Mouse (Mus musculus) kidney, adult 2 months (tissue): ENCODE measurements around the gene Gamt. TPM values are rescaled to one million over a fixed set of nuclear protein-coding genes. Genes with fewer than 3 reads are reported as not detected.

Experiments
- DNase-seq: peaks from one replicate; pipeline ENCODE4 v3.0.0; 2021
- H3K27ac ChIP-seq: fragments of 200-500 bp; 2 replicates; pipeline ENCODE4 v1.5.1; 2012; ENCODE audit warnings: low read depth, low read length, control low read depth, inconsistent platforms; ENCODE audit not compliant: insufficient read depth
- H3K27me3 ChIP-seq: fragments of 200-500 bp; replicated peaks from 2 replicates; pipeline ENCODE4 v1.6.1; 2012; ENCODE audit warnings: mild to moderate bottlenecking, moderate library complexity, low read length, inconsistent platforms; ENCODE audit not compliant: control insufficient read depth, insufficient read depth
- H3K36me3 ChIP-seq: fragments of 200-500 bp; 2 replicates; pipeline ENCODE4 v1.6.1; 2012; ENCODE audit warnings: mild to moderate bottlenecking, moderate library complexity, low read length, inconsistent platforms; ENCODE audit not compliant: control insufficient read depth, insufficient read depth
- H3K4me1 ChIP-seq: fragments of 200-500 bp; 2 replicates; pipeline ENCODE4 v1.6.1; 2011; ENCODE audit warnings: low read length; ENCODE audit not compliant: control insufficient read depth, insufficient read depth
- H3K4me3 ChIP-seq: fragments of 200-500 bp; 2 replicates; pipeline ENCODE4 v1.5.1; 2011; ENCODE audit warnings: mild to moderate bottlenecking, low read depth, low read length, control low read depth; ENCODE audit not compliant: insufficient read depth
- CTCF ChIP-seq: fragments of 200-500 bp; conservative IDR thresholded peaks from 2 replicates; pipeline ENCODE4 v1.5.1; 2011; ENCODE audit warnings: low read depth, mild to moderate bottlenecking, control low read depth, low read length, moderate library complexity, mixed read lengths; ENCODE audit not compliant: insufficient read depth, insufficient read length
- POLR2A ChIP-seq: fragments of 200-500 bp; IDR thresholded peaks from one replicate; pipeline ENCODE4 v1.6.1; 2011; ENCODE audit warnings: low read depth, low read length, control low read depth
- WGBS: fragments of 180-500 bp; shearing (Covaris S2); methylation state at CpG from one replicate; pipeline ENCODE4 v1.1.7; 2018; 5-methylcytosine and 5-hydroxymethylcytosine counted together
- polyA plus RNA-seq: library from polyadenylated mRNA; depleted of rRNA; stranded (reverse); fragments of >200 nt; gene quantifications from 2 replicates; pipeline ENCODE4 v1.2.3, GENCODE M21; 2012

Gamt gene
- polyA plus RNA-seq, 1 experiment: 66.7 TPM

DNA sequence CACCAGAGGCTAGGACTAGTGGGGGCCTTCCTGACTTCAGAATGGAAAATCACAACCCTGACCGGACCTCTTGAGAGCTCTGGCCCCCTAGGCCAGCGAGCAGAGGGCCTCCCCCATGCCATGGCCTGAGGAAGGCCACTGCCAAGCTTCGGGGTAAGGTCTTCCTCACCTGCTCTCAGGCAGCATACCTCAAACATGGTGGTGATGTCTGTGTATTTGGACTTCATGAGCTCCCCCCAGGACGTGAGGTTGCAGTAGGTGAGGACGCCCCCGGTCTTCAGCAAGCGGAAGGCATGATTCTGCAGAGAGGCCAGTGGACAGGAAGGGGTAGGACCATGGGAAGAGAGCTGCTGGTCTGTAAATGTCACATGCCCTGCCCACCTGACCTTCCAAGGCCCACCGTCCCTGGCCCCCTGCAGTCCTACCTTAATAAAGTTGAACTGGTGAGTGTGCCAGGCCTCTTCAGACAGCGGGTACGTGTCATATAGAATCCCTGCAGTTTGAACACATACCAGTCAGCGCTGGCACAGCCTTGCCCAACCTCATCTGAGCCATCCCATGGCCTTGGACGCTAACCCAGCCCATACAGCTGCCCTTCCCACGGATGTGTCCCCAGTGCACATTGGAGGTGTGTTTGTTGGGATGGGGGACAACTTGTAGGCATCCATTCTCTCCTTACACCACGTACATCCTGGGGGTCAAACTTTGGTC, 1.9 kb downstream of the Gamt start:
- H3K4me1 ChIP-seq: peaks cover 11% of the 10 kb centered on the region; the same call in 1 of the 2 replicates
- TF ChIP-seq CTCF (no peak), POLR2A (no peak)
- H3K27me3 ChIP-seq: no peaks in the 10 kb centered on the region
- H3K36me3 ChIP-seq: no peaks in the 10 kb centered on the region; the same call in 1 of the 2 replicates
- no peak overlapping the region for H3K4me3 ChIP-seq
- whole genome bisulfite sequencing: 90% methylated on average over 14 of the region's 14 CpGs
- no peak for DNase-seq
- no peak overlapping the region for H3K27ac ChIP-seq

DNA sequence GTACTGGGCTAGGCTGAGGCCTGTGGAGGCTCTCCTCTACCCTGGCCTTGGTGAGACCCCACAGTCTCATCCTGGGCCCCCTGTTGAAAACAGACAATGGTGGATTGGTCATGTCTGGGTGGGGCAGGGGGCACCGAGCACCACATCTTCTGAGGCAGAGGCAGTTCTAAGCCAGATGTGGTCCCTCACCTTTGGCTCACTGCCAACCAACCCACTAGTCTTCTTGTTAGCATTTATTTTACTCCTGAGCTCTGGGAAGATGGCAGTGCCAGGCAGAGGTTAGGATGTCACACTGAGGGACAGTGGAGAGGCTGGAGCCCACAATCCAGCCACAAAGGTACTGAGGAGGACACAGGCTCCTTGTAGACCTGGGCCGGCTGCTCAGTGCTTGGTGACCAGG, 2.9 kb downstream of the Gamt start:
- H3K36me3 ChIP-seq: no peaks in the 10 kb centered on the region; the same call in 1 of the 2 replicates
- TF ChIP-seq POLR2A (no peak), CTCF (no peak)
- peaks cover 11% of the 10 kb centered on the region; the same call in 1 of the 2 replicates for H3K4me1 ChIP-seq
- no peak overlapping the region for H3K27ac ChIP-seq
- WGBS: 66% methylated on average over 2 of the region's 2 CpGs
- DNase-seq: no peak
- no peaks in the 10 kb centered on the region for H3K27me3 ChIP-seq
- no peak overlapping the region for H3K4me3 ChIP-seq

DNA sequence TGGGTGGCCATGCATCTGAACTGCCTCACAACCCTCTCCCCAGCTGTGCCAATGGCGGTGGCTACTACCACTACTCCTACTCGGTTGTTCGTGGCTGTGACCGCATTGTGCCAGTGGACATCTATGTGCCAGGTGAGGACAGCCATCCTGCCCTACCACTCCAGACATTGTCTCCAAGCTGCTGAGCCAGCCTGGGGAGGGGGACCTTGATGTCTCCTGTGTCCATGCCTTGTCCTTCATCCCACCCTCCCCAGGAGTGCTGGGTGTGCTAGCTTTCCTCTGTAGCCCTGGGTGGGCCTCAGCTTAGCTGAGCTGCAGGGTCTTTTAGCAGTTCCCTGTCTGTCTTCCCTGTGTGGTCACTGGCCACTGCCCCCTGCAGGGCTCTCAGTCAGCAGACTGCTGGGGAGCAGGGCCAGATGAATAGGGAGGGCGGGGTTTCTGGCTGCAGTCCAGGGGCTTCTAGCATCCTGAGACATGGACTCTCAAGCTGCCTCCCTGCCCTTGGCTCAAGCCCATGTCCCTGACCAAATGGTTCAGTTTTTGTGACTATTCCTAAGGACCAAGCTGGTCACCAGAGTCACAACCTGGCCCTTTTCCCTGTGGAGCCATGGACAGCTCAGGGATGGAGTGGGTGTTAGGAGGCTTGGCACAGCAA, 4.8 kb downstream of the Gamt start:
- peaks cover 13% of the 10 kb centered on the region; the same call in 1 of the 2 replicates for H3K4me1 ChIP-seq
- no peak overlapping the region for H3K27ac ChIP-seq
- DNase-seq: peak; percentile 64
- no peaks in the 10 kb centered on the region for H3K27me3 ChIP-seq
- 0 out of 2 replicates have a peak, but pooled peaks have one; percentile 2 for TF ChIP-seq CTCF
- TF ChIP-seq POLR2A: no peak
- no peaks in the 10 kb centered on the region; the same call in 1 of the 2 replicates for H3K36me3 ChIP-seq
- H3K4me3 ChIP-seq: no peak overlapping the region
- 86% methylated on average over 5 of the region's 5 CpGs for WGBS

DNA sequence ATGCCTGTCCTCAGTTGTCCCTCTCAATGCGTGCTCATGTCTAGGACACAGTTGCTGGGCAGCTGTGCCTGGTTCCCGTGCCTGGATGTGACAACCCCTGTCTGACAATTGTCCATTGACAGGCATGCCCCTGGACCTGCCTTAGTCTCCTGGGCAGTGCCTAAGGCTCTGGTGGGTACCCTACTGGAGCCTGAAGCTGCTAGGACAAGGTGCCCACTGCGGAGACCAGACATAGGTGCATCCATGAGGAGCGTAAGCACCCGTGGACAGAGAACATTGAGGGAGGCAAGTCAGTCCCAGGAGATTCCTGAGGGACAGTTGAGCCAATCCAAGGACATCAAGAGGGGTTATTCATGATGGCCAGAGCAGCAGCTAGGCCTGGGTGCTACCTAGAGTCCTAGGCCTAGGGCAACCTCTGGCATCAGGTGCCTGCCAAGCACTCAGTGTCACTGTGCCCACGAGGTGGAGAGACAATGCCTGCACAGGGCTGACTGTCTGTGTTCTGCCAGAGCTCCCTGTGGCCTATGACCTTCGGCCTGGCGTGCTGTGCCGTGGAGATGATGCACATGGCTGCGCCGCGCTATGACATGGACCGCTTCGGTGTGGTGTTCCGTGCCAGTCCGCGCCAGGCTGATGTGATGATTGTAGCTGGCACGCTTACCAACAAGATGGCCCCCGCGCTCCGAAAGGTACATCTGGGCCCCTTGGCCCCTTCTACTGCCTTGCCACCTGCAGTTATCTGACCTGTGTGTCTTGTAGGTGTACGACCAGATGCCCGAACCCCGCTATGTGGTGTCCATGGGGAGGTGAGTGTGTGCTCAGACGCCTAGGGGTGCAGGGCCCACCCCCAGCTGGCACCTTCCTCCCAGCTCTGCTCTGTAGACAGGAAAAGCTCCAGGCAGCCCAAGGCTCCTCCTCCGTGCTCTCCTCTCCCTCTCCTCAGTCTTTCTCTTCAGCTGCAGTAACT, 6.2 kb downstream of the Gamt start:
- 92% methylated on average over 26 of the region's 26 CpGs for WGBS
- H3K36me3 ChIP-seq: no peaks in the 10 kb centered on the region; the same call in 1 of the 2 replicates
- H3K4me3 ChIP-seq: no peak overlapping the region
- H3K27me3 ChIP-seq: no peaks in the 10 kb centered on the region
- DNase-seq: no peak
- no peak for TF ChIP-seq POLR2A
- TF ChIP-seq CTCF: no peak
- peaks cover 17% of the 10 kb centered on the region; the same call in 1 of the 2 replicates for H3K4me1 ChIP-seq
- H3K27ac ChIP-seq: no peak overlapping the region

DNA sequence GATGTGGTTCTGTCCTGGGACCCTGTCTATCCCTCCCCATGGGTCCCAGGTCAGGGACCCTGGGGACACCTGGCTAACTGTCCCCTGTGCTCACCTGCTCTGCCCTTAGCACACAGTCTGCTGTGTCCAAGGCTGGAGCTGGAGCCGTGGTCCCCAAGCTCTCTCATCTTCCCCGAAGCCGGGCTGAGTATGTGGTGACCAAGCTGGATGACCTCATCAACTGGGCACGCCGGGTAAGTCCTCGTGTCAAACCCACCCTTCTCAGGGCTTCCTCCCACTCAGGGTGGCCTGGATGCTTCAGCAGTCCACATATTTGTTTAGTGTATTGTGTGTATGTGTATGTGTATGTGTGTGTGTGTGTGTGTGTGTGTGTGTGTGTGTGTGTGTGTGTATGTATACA, 7.3 kb downstream of the Gamt start:
- no peak for DNase-seq
- H3K4me3 ChIP-seq: no peak overlapping the region
- no peaks in the 10 kb centered on the region for H3K27me3 ChIP-seq
- WGBS: 75% methylated on average over 6 of the region's 6 CpGs
- TF ChIP-seq CTCF: no peak
- TF ChIP-seq POLR2A: no peak
- H3K27ac ChIP-seq: no peak overlapping the region
- no peaks in the 10 kb centered on the region; the same call in 1 of the 2 replicates for H3K36me3 ChIP-seq
- H3K4me1 ChIP-seq: peaks cover 12% of the 10 kb centered on the region; the same call in 1 of the 2 replicates

DNA sequence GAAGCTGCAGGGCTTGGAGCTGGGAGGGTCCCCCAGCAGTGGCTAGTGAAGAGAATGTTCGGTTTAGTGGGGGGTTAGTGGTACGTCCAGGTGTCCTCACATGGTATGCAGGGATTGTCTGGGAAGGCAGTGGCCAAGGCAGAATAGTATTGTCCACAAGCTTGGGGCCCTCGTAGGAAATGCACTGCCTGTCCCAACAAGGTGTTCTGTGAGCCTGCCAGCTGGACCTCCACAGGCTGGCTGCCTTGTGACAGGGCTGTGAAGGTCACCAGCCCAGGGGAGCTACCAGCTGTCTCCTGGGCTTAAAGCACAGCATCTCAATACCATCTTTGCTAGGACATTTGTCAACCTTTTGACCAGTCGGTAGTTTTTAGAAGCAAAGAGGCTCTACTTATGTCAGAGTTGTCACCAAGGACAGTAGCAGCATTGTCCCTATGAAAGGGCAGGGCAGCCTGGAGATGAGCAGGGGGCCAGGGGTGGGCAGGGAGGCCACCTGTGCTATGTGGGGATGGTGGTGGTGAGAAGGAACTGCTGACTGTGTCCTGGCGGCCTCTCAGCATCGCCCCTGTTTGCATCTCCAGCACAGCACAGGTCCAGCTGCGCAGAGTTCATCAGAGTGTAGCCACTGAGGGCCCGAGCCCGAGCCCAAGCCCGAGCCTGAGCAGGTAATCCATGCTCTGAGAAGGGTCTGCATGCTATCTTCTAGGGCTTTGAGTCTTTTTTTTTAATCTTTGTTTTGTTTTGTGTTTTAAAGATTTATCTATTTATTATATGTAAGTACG, 8.1 kb downstream of the Gamt start:
- Histone ChIP-seq H3K27ac (no peak overlapping the region), H3K36me3 (no peaks in the 10 kb centered on the region; the same call in 1 of the 2 replicates), H3K4me1 (peaks cover 12% of the 10 kb centered on the region; the same call in 1 of the 2 replicates), H3K27me3 (no peaks in the 10 kb centered on the region), H3K4me3 (no peak overlapping the region)
- TF ChIP-seq CTCF (no peak), POLR2A (no peak)
- DNase-seq: no peak
- WGBS: 84% methylated on average over 11 of the region's 11 CpGs
